Comparison of ENCODE assay signal across 8 mouse cellular contexts in genomic region chr9:13825896-13826295, GRCm38 (mm10). TPM values are rescaled to one million over a fixed set of nuclear protein-coding genes. Genes with fewer than 3 reads are reported as not detected.
DNase-seq lines count a peak whose midpoint lies in the region; ATAC-seq and TF ChIP-seq lines count a peak whose summit lies in the region.

No protein-coding gene starts in this region.

- no peaks in the 10 kb centered on the region for H3K27me3 ChIP-seq in heart, embryonic 11.5 days (ENCODE audit: control insufficient read depth, insufficient read depth, low read length)
- H3K27me3 ChIP-seq in ES-Bruce4 (ENCODE audit: control insufficient read depth, insufficient read depth, low read length, poor library complexity, severe bottlenecking): no peaks in the 10 kb centered on the region
- no peaks in the 10 kb centered on the region for H3K27me3 ChIP-seq in forebrain, embryonic 16.5 days (replicated peaks; ENCODE audit: control insufficient read depth, insufficient read depth, low read length)
- H3K27me3 ChIP-seq in liver, embryonic 15.5 days: no peaks in the 10 kb centered on the region

- no peak for TF ChIP-seq POLR2A in ES-Bruce4 (IDR thresholded peaks at IDR 0.05; ENCODE audit: insufficient read depth, low read length)

- peak overlapping the region; percentile 90 for H3K4me3 ChIP-seq in heart, embryonic 11.5 days (ENCODE audit: low read depth, low read length)
- peak overlapping the region; percentile 87; the same call in 1 of the 2 replicates for H3K4me3 ChIP-seq in ES-Bruce4 (ENCODE audit: low read depth, low read length)
- peak overlapping the region; percentile 97 for H3K4me3 ChIP-seq in forebrain, embryonic 16.5 days (replicated peaks; ENCODE audit: low read length)
- H3K4me3 ChIP-seq in liver, embryonic 15.5 days (replicated peaks): peak overlapping the region; percentile 86

- H3K4me2 ChIP-seq in heart, embryonic 11.5 days: peak overlapping the region; percentile 67
- H3K4me2 ChIP-seq in forebrain, embryonic 16.5 days (ENCODE audit: low read length): peak overlapping the region; percentile 78
- H3K4me2 ChIP-seq in liver, embryonic 15.5 days: peak overlapping the region; percentile 77

- H3K27ac ChIP-seq in heart, embryonic 11.5 days (ENCODE audit: low read depth, low read length): peak overlapping the region; percentile 99
- H3K27ac ChIP-seq in ES-Bruce4 (ENCODE audit: insufficient read depth, low read length): peak overlapping the region; percentile 69; the same call in 1 of the 2 replicates
- H3K27ac ChIP-seq in forebrain, embryonic 16.5 days (ENCODE audit: low read length): peak overlapping the region; percentile 99
- peak overlapping the region; percentile 98 for H3K27ac ChIP-seq in liver, embryonic 15.5 days (replicated peaks)

- 5% methylated on average over 8 of the region's 8 CpGs for WGBS in heart, embryonic 11.5 days (ENCODE audit: insufficient replicate concordance)
- 3% methylated on average over 8 of the region's 8 CpGs for WGBS in forebrain, embryonic 16.5 days
- WGBS in liver, embryonic 15.5 days (ENCODE audit: insufficient replicate concordance): 4% methylated on average over 8 of the region's 8 CpGs

- H3K36me3 ChIP-seq in heart, embryonic 11.5 days (ENCODE audit: control insufficient read depth, insufficient read depth, low read length): peaks cover 8% of the 10 kb centered on the region
- H3K36me3 ChIP-seq in ES-Bruce4 (ENCODE audit: control insufficient read depth, insufficient read depth, low read length, poor library complexity, severe bottlenecking): peaks cover 26% of the 10 kb centered on the region
- 0 out of 2 replicates have a peak, but pooled peaks cover 2% of the 10 kb centered on the region for H3K36me3 ChIP-seq in forebrain, embryonic 16.5 days (ENCODE audit: control insufficient read depth, insufficient read depth)
- peaks cover 30% of the 10 kb centered on the region for H3K36me3 ChIP-seq in liver, embryonic 15.5 days (replicated peaks)

- H3K9me3 ChIP-seq in heart, embryonic 11.5 days (replicated peaks; ENCODE audit: control insufficient read depth, low read length): no peaks in the 10 kb centered on the region
- no peaks in the 10 kb centered on the region for H3K9me3 ChIP-seq in ES-Bruce4 (replicated peaks; ENCODE audit: control insufficient read depth, insufficient read depth, low read length, poor library complexity, severe bottlenecking)
- no peaks in the 10 kb centered on the region for H3K9me3 ChIP-seq in forebrain, embryonic 16.5 days (ENCODE audit: control insufficient read depth, low read length)
- H3K9me3 ChIP-seq in liver, embryonic 15.5 days (replicated peaks): no peaks in the 10 kb centered on the region

- no peak for TF ChIP-seq EP300 in ES-Bruce4 (IDR thresholded peaks at IDR 0.05; ENCODE audit: insufficient read depth, low read depth, low read length)

- peaks cover 11% of the 10 kb centered on the region for H3K4me1 ChIP-seq in heart, embryonic 11.5 days (ENCODE audit: control insufficient read depth, insufficient read depth, low read length)
- H3K4me1 ChIP-seq in ES-Bruce4 (ENCODE audit: control insufficient read depth, insufficient read depth, low read length): no peaks in the 10 kb centered on the region
- H3K4me1 ChIP-seq in forebrain, embryonic 16.5 days (replicated peaks; ENCODE audit: control insufficient read depth, insufficient read depth, low read length): peaks cover 28% of the 10 kb centered on the region
- H3K4me1 ChIP-seq in liver, embryonic 15.5 days (replicated peaks): peaks cover 33% of the 10 kb centered on the region

- intact Hi-C loops in heart, postnatal 10 days (cut with DNase I): loop anchor here (5.0 kb wide), 2 partner anchors 529 to 594 kb away; partner anchors contain the start of gene Maml2

- no peak for ATAC-seq in heart, embryonic 11.5 days (replicated peaks; ENCODE audit: insufficient number of reproducible peaks, low FRiP score, low TSS enrichment)
- no peak for ATAC-seq in forebrain, embryonic 16.5 days
- ATAC-seq in liver, embryonic 15.5 days (ENCODE audit: insufficient read depth): no peak

- H3K9ac ChIP-seq in heart, embryonic 11.5 days (ENCODE audit: low read depth, low read length): peak overlapping the region; percentile 98
- H3K9ac ChIP-seq in ES-Bruce4 (ENCODE audit: low read depth, poor library complexity, severe bottlenecking): peak overlapping the region; percentile 92
- H3K9ac ChIP-seq in forebrain, embryonic 16.5 days (replicated peaks; ENCODE audit: low read depth, low read length): peak overlapping the region; percentile 94
- peak overlapping the region; percentile 91 for H3K9ac ChIP-seq in liver, embryonic 15.5 days

- TF ChIP-seq CTCF in ES-Bruce4 (IDR thresholded peaks at IDR 0.05; ENCODE audit: low read depth, low read length): no peak

- no peak for DNase-seq in heart, postnatal 10 days
- DNase-seq in MN1 (ENCODE audit: low spot score): no peak
- no peak for DNase-seq in cerebellum, adult 8-10 months
- no peak for DNase-seq in urinary bladder, postnatal 4 days (ENCODE audit: low spot score in 2 of 2)

RNA-seq across cellular contexts. Expression of gene Cep57, which starts 1.0 kb away (rescaled TPM):
- 40.1 and 45.2 TPM in 2 replicates for polyA plus RNA-seq in heart, embryonic 11.5 days (2014; fragmentation: Nextera tagmentation; extraction: Ambion mirVana)
- total RNA-seq in heart, postnatal 10 days (2021): 10 to 100 TPM; 15.3 to 17.1 TPM
- 92.8 and 101 TPM in 2 replicates for polyA plus RNA-seq in ES-Bruce4 (2011; ENCODE audit: insufficient read depth, insufficient read length, low read depth, missing spikeins)
- 41.5 and 46.9 TPM in 2 replicates for polyA plus RNA-seq in forebrain, embryonic 16.5 days (2015; fragmentation: Nextera tagmentation; extraction: Ambion mirVana)
- polyA plus RNA-seq in liver, embryonic 15.5 days (2015; fragmentation: Nextera tagmentation; extraction: Ambion mirVana): 26.1 and 31.2 TPM in 2 replicates

RNA-seq across cellular contexts. Expression of gene Fam76b, which starts 1.6 kb away (rescaled TPM):
- 16.0 and 16.8 TPM in 2 replicates for polyA plus RNA-seq in heart, embryonic 11.5 days (2014; fragmentation: Nextera tagmentation; extraction: Ambion mirVana)
- total RNA-seq in heart, postnatal 10 days (2021): 10 to 100 TPM; 17.1 to 19.3 TPM
- polyA plus RNA-seq in ES-Bruce4 (2011; ENCODE audit: insufficient read depth, insufficient read length, low read depth, missing spikeins): 49.6 and 58.8 TPM in 2 replicates
- 24.9 and 27.9 TPM in 2 replicates for polyA plus RNA-seq in forebrain, embryonic 16.5 days (2015; fragmentation: Nextera tagmentation; extraction: Ambion mirVana)
- polyA plus RNA-seq in liver, embryonic 15.5 days (2015; fragmentation: Nextera tagmentation; extraction: Ambion mirVana): 8.9 and 9.7 TPM in 2 replicates
